Mouse (Mus musculus): Measurements from ENCODE around the gene Tlx2.

Gene Tlx2

GRCm38 (mm10) chr6:83020836-83021593 is 49.1 kb downstream of the Tlx2 start:
- DNase-seq: no peak

GRCm38 (mm10) chr6:83020121-83020520 is 50.0 kb downstream of the Tlx2 start:
- DNase-seq: no peak

- DNase-seq: no peak
Measured at GRCm38 (mm10) chr6:83019044-83019443, 51.0 kb downstream of the Tlx2 start.
